Mouse (Mus musculus): ENCODE measurements at regions not wholly inside any gene's neighbourhood (a gene's known extent, or its start where the extent isn't known, plus 50 kb on each side); places are given as distances from the start of the nearest gene placed in this dataset.

- no peak for DNase-seq (ENCODE audit: low spot score)
Observed at GRCm38 (mm10) chr10:68842023-68842735, 118.7 kb downstream of the Tmem26 start.

DNA sequence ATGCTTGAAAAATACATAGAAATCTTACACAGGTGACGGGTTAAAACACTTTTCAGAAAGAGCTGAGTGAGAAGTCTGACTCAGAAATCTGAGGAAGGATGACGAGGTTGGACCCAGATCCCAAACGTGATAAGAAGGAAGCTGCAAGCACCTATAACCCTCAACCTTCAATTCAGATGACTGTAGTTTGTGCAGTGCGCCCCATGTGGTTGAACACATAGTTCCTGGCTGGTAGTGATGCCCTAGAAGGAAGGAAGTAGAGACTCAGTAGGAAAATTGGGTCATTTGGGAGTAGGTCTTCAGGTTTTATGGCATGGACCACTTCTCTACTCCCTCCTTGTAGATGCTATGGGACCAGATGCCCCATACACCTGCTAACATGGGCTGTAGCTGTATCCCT lies 120.6 kb downstream of the Tmem26 start:
- DNase-seq (ENCODE audit: low spot score) = no peak

- no peak for DNase-seq (ENCODE audit: low spot score)
Observed at GRCm38 (mm10) chr10:68844596-68844995, 121.2 kb downstream of the Tmem26 start.

DNA sequence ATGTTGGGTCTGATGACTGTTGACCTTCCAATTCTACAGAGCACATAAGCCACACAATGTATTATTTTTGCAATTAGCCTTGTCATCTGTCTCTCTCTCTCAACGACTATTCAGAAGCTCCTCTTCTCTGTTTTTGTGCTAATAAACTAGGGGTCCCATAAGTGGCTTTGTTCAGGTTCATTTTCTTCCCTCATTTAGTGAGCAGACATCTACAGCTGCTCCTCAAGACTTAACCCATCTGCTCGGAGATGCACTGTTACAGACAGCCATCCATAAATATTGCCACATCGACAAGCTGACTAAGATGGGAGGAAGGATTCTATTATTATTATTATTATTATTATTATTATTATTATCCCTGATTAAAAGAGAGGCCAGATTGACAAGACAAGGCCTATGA lies 127.7 kb downstream of the Tmem26 start:
- no peak for DNase-seq (ENCODE audit: low spot score)

GRCm38 (mm10) chr10:68855934-68856891 lies 132.8 kb downstream of the Tmem26 start:
- DNase-seq (ENCODE audit: low spot score) = no peak

DNA sequence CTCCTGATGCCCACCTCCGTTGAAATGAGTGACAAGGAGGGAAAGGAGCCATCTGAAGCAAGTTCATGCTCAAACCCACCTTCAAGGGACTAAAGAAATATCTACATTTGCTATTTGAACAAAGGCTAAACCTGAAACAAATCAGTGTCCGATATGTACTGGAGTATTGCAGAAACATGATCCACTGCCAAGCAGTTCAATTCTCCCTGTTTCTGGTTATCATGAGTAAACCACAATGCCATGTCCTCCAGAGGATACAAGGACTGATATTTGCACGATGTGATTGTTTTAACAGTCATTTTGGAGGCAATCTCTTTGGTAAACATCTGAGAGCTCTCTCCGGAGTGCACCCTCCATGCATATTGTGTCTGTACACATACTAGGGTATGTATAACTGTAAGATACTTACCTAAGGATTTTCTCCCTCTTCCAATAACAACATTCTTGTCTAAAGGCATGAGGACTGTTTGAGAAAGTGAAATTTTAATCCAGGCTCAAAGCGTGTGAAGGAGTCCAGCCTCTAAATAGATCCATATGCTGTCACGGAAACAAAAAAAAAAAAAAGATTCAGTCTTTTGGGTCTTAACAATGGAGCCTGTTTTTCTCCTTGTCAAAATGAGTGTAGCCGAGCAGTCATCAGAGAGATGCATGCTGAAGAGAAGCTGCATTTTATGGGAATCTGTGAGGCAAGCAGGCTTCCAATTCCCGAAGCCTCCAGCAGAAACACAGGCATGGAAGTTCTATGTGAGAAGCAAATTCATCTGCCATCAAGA lies 141.3 kb downstream of the Tmem26 start:
- peak; percentile 12 for DNase-seq (ENCODE audit: low spot score)

DNA sequence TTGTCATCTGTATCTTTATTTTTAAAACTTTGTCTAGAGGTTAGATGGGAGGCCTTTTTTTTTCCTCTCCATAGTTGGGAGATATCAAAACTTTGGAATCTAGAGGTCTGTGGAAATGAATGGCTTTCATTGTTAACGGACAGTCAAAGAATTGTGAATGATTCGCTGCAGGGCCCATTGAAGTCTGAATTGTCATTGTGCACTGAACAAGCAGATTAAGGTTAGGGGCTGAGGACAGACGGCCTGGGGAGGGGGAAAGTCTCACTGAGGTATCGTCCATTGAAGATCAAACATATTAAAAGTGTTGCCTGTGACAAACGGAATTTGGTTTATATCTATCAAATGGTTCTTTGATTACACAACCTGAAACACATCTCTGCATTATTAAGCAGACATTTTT lies 142.3 kb downstream of the Tmem26 start:
- peak; percentile 41 for DNase-seq (ENCODE audit: low spot score)

DNA sequence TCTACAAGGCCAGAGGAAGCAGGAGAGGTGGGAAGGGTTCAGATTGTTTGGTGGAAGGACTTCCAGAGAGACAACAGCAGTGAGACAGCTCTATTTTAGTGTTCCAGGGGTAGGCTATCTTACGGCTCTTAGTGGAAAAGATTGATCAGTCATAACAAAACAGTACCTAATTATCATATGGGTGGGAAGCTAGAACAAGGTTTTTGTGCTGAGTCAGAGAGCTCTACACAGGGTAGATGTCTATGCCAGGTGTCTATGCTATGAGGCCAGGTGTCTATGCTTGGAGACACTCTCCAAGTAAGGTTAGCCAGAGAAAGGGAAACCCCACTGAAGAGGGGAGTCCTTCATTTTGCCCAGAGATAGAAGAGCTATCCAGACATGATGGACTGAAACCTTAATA lies 143.9 kb downstream of the Tmem26 start:
- no peak for DNase-seq (ENCODE audit: low spot score)

- DNase-seq (ENCODE audit: low spot score) = no peak
Observed at GRCm38 (mm10) chr10:68872102-68872501, 148.7 kb downstream of the Tmem26 start.

GRCm38 (mm10) chr10:68875641-68876040 lies 152.2 kb downstream of the Tmem26 start:
- no peak for DNase-seq (ENCODE audit: low spot score)

GRCm38 (mm10) chr10:68893100-68893841 lies 169.8 kb downstream of the Tmem26 start:
- no peak for DNase-seq (ENCODE audit: low spot score)

DNA sequence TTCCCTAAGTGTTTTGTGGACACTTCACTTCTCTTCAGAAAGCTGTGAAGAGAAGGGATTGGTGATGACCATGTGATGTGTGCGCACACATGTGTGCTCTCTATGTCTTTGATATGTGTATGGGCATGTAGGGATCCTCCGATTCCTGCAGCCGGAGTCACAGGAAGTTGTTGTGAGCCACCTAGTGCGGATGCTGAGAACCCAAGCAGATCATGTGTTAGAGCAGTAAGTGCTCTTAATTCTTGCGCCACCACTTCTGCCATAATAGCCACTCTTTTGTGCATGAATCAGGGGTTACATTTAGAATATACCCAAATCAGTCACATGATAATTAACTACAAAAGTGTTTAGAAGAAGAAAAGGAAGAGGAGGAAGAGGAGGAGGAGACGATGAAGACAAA lies 170.7 kb downstream of the Tmem26 start:
- no peak for DNase-seq (ENCODE audit: low spot score)

- DNase-seq (ENCODE audit: low spot score) = no peak
Observed at GRCm38 (mm10) chr10:68897524-68897923, 174.1 kb downstream of the Tmem26 start.

- no peak for DNase-seq (ENCODE audit: low spot score)
Observed at GRCm38 (mm10) chr10:68901168-68901567, 177.7 kb downstream of the Tmem26 start.

GRCm38 (mm10) chr10:68902670-68903069 lies 179.2 kb downstream of the Tmem26 start:
- DNase-seq (ENCODE audit: low spot score) = peak; percentile 82

DNA sequence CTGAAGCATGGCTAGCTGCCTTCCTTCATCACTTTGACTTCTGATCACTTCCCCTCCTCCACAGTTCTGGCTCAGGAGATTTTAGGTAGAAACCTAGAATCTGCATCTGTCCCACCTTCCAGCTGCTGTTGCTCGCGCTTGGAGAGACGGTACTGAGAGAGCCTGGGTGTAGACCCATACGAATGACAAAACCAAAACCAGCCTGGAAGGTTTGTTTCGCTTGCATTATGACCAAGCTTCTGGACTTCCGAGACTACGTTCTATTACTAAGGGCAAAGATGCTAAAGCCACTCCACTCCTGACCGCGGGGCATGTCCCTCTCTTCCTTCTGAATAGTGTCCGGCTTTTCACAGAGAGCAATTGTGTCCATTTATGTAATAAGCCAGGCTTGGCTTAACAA lies 180.9 kb downstream of the Tmem26 start:
- DNase-seq (ENCODE audit: low spot score) = no peak

GRCm38 (mm10) chr10:68908236-68908635 lies 184.8 kb downstream of the Tmem26 start:
- peak; percentile 83 for DNase-seq (ENCODE audit: low spot score)

- peak; percentile 12 for DNase-seq (ENCODE audit: low spot score)
Observed at GRCm38 (mm10) chr10:68909018-68909417, 185.6 kb downstream of the Tmem26 start.

DNA sequence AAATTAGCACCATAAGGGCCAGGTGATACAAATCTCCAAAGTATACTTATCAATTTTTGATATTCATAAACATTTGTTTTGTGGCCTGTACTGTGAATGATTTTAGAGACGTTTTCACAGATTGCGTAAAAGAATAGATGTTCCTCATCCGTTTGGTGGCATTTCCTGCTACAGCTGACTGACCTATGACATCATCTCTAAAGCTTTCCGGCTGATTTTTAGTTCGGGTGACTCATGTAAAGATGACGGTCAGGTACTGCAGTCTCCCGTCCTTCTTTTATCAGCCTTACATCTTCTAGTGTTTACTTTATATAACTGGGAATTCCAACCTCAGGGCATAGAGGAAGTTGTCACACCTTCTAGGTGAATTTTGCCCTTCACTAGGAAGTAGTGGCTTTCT lies 192.7 kb downstream of the Tmem26 start:
- no peak for DNase-seq (ENCODE audit: low spot score)

DNA sequence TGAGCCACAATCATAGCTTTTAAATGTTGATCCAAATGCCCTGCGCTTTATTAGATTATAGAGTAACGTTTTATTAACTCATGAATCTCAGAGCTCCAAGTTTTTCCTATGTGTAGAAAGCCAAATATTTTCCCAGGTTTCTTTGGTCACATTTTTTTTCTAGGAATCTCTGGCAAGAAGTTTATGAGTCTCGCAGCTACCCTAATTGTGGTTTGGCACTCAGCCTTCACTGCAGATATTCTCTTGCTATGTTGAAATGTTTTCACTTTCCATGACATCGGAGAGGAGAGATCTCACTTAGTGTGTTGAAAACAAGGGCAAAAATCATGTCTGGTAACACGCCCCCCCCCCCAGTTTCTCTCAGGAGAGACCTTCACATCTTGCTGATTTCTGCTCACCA lies 212.4 kb downstream of the Tmem26 start:
- DNase-seq (ENCODE audit: low spot score) = no peak

- peak; percentile 9 for DNase-seq (ENCODE audit: low spot score)
Observed at GRCm38 (mm10) chr10:68943239-68943638, 208.0 kb upstream of the Rhobtb1 start.

- DNase-seq (ENCODE audit: low spot score) = no peak
Observed at GRCm38 (mm10) chr10:68956539-68956938, 194.7 kb upstream of the Rhobtb1 start.
